8 mouse cellular contexts compared by ENCODE assay signal in genomic region chr10:43953942-43954341, GRCm38 (mm10). TPM values are rescaled to one million over a fixed set of nuclear protein-coding genes. Genes with fewer than 3 reads are reported as not detected.
A peak's percentile ranks its signal among the peaks of the same experiment; 100 is the strongest.
DNase-seq lines count a peak whose midpoint lies in the region; ATAC-seq and TF ChIP-seq lines count a peak whose summit lies in the region.

No protein-coding gene starts in this region.

- H3K4me1 ChIP-seq in forebrain, embryonic 13.5 days = no peaks in the 10 kb centered on the region
- no peaks in the 10 kb centered on the region for H3K4me1 ChIP-seq in intestine, embryonic 16.5 days (ENCODE audit: control insufficient read depth, insufficient read depth, low read length)
- no peaks in the 10 kb centered on the region for H3K4me1 ChIP-seq in lung, adult 2 months (ENCODE audit: control insufficient read depth, insufficient read depth, low read length)

- H3K9ac ChIP-seq in forebrain, embryonic 13.5 days = no peak overlapping the region
- H3K9ac ChIP-seq in intestine, embryonic 16.5 days (ENCODE audit: low read depth, low read length) = no peak overlapping the region

- H3K36me3 ChIP-seq in forebrain, embryonic 13.5 days (ENCODE audit: poor library complexity, severe bottlenecking) = peaks cover 4% of the 10 kb centered on the region; the same call in 1 of the 2 replicates
- no peaks in the 10 kb centered on the region for H3K36me3 ChIP-seq in intestine, embryonic 16.5 days (ENCODE audit: control insufficient read depth, insufficient read depth, low read length)

- no peak for TF ChIP-seq POLR2A in lung, adult 2 months (IDR thresholded peaks at IDR 0.05; ENCODE audit: borderline replicate concordance, extremely low read depth, low read depth, low read length)

- H3K9me3 ChIP-seq in forebrain, embryonic 13.5 days (replicated peaks) = no peaks in the 10 kb centered on the region
- no peaks in the 10 kb centered on the region for H3K9me3 ChIP-seq in intestine, embryonic 16.5 days (ENCODE audit: control insufficient read depth, low read length)

- H3K27me3 ChIP-seq in forebrain, embryonic 13.5 days = no peaks in the 10 kb centered on the region
- H3K27me3 ChIP-seq in intestine, embryonic 16.5 days (replicated peaks; ENCODE audit: control insufficient read depth, insufficient read depth, low read length) = no peaks in the 10 kb centered on the region

- H3K4me3 ChIP-seq in forebrain, embryonic 13.5 days = no peak overlapping the region
- no peak overlapping the region for H3K4me3 ChIP-seq in intestine, embryonic 16.5 days (ENCODE audit: low read length)
- no peak overlapping the region for H3K4me3 ChIP-seq in lung, adult 2 months (replicated peaks; ENCODE audit: extremely low read depth, low read depth, low read length)

- peak; percentile 78 for ATAC-seq in forebrain, embryonic 13.5 days
- 0 out of 2 replicates have a peak, but pooled peaks have one; percentile 13 for ATAC-seq in intestine, embryonic 16.5 days

- H3K27ac ChIP-seq in forebrain, embryonic 13.5 days = no peak overlapping the region
- no peak overlapping the region for H3K27ac ChIP-seq in intestine, embryonic 16.5 days (ENCODE audit: low read length)

- peak; percentile 42 for DNase-seq in urinary bladder, postnatal 25 days (ENCODE audit: low spot score)
- no peak for DNase-seq in urinary bladder, postnatal 4 days (ENCODE audit: low spot score in 2 of 2)
- peak; percentile 74 for DNase-seq in c-Kit-positive CD71-negative TER-119-negative erythroid progenitor cells, embryonic 14.5 days (ENCODE audit: low read depth)
- peak; percentile 44 for DNase-seq in lung, adult 2 months
- peak; percentile 58 for DNase-seq in ovary, postnatal 14 days (ENCODE audit: low spot score)
- DNase-seq in thymus, postnatal 14 days = peak; percentile 74

- peak; percentile 91 for TF ChIP-seq CTCF in lung, adult 2 months (IDR thresholded peaks at IDR 0.05; ENCODE audit: insufficient read depth, low read length)

- H3K4me2 ChIP-seq in forebrain, embryonic 13.5 days = no peak overlapping the region
- H3K4me2 ChIP-seq in intestine, embryonic 16.5 days (ENCODE audit: low read depth, low read length) = no peak overlapping the region

RNA-seq across cellular contexts. Expression of gene Rtn4ip1, which starts 52.3 kb away (rescaled TPM):
- polyA plus RNA-seq in forebrain, embryonic 13.5 days (2015; fragmentation: Nextera tagmentation; extraction: Ambion mirVana) = 16.9 and 18.3 TPM in 2 replicates
- polyA plus RNA-seq in intestine, embryonic 16.5 days (2015; fragmentation: Nextera tagmentation; extraction: Ambion mirVana) = 18.6 and 19.4 TPM in 2 replicates
- 4.2 and 9.0 TPM in 2 replicates for polyA plus RNA-seq in lung, adult 2 months (2012; rRNA removed)

RNA-seq across cellular contexts. Expression of gene Qrsl1, which starts 52.4 kb away (rescaled TPM):
- 24.9 and 27.8 TPM in 2 replicates for polyA plus RNA-seq in forebrain, embryonic 13.5 days (2015; fragmentation: Nextera tagmentation; extraction: Ambion mirVana)
- 15.4 and 19.2 TPM in 2 replicates for polyA plus RNA-seq in intestine, embryonic 16.5 days (2015; fragmentation: Nextera tagmentation; extraction: Ambion mirVana)
- polyA plus RNA-seq in lung, adult 2 months (2012; rRNA removed) = 4.6 and 7.1 TPM in 2 replicates

Comparison
In these comparisons a context has a peak if more than half of its experiments do, and no peak if none do; other contexts are left out.
1. DNase-seq: peak in urinary bladder, postnatal 25 days (single experiment), c-Kit-positive CD71-negative TER-119-negative erythroid progenitor cells, embryonic 14.5 days (single experiment), lung, adult 2 months (single experiment), ovary, postnatal 14 days (single experiment) and thymus, postnatal 14 days (single experiment); none in urinary bladder, postnatal 4 days (0 of 2).